Mouse (Mus musculus) forebrain, embryonic 14.5 days (tissue): ENCODE data around the gene Scn10a. TPM values are rescaled to one million over a fixed set of nuclear protein-coding genes. Genes with fewer than 3 reads are reported as not detected.
A peak's percentile ranks its signal among the peaks of the same experiment; 100 is the strongest.

Source experiments
- ATAC-seq: fragments of 200-750 bp; cut with Nextera tagmentation; 2 replicates; pipeline ENCODE4 v1.8.0; 2017; ENCODE audit warnings: mild to moderate bottlenecking, moderate library complexity
- DNase-seq: peaks from one replicate; pipeline ENCODE4 v3.0.0-alpha.2; 2015; ENCODE audit warnings: low spot score
- H3K27ac ChIP-seq: fragments of 300-500 bp; sonication (generic); 2 replicates; pipeline ENCODE4 v1.5.1; 2014; ENCODE audit warnings: low read depth, mild to moderate bottlenecking, control low read depth, low read length, moderate library complexity
- H3K27me3 ChIP-seq: fragments of 300-500 bp; sonication (generic); replicated peaks from 2 replicates; pipeline ENCODE4 v1.6.1; 2014; ENCODE audit warnings: low read length, control low read depth, mixed read lengths; ENCODE audit not compliant: control insufficient read depth, insufficient read depth
- H3K36me3 ChIP-seq: fragments of 300-500 bp; sonication (generic); 2 replicates; pipeline ENCODE4 v1.6.1; 2014; ENCODE audit warnings: low read length, control low read depth; ENCODE audit not compliant: control insufficient read depth, insufficient read depth
- H3K4me1 ChIP-seq: fragments of 300-500 bp; sonication (generic); 2 replicates; pipeline ENCODE4 v1.6.1; 2014; ENCODE audit warnings: antibody characterized with exemption, low read length, control low read depth; ENCODE audit not compliant: control insufficient read depth, insufficient read depth
- H3K4me2 ChIP-seq: fragments of 300-500 bp; sonication (generic); 2 replicates; pipeline ENCODE4 v1.6.1; 2014; ENCODE audit warnings: mild to moderate bottlenecking, control low read depth, low read length
- H3K4me3 ChIP-seq: fragments of 300-500 bp; sonication (generic); 2 replicates; pipeline ENCODE4 v1.5.1; 2014; ENCODE audit warnings: low read depth, low read length, control low read depth
- H3K9ac ChIP-seq: fragments of 300-500 bp; sonication (generic); 2 replicates; pipeline ENCODE4 v1.6.1; 2014; ENCODE audit warnings: mild to moderate bottlenecking, low read length, control low read depth, moderate library complexity
- H3K9me3 ChIP-seq: fragments of 300-500 bp; sonication (generic); replicated peaks from 2 replicates; pipeline ENCODE4 v1.6.1; 2016; ENCODE audit warnings: low read length, control low read depth, mixed read lengths; ENCODE audit not compliant: control insufficient read depth
- WGBS: fragments of 180-500 bp; shearing (Covaris S2); extraction: QIAGEN DNeasy Blood & Tissue Kit; methylation state at CpG from one replicate; pipeline ENCODE4 v1.1.7; 2014; 5-methylcytosine and 5-hydroxymethylcytosine counted together
- polyA plus RNA-seq: library from polyadenylated mRNA; unstranded; fragments of >200 nt; fragmentation: Nextera tagmentation; extraction: Ambion mirVana; gene quantifications from 2 replicates; pipeline ENCODE4 v1.2.1, GENCODE M21; 2014

The Scn10a gene
- polyA plus RNA-seq, 1 experiment from 2014 or later = 0.11 TPM

DNA sequence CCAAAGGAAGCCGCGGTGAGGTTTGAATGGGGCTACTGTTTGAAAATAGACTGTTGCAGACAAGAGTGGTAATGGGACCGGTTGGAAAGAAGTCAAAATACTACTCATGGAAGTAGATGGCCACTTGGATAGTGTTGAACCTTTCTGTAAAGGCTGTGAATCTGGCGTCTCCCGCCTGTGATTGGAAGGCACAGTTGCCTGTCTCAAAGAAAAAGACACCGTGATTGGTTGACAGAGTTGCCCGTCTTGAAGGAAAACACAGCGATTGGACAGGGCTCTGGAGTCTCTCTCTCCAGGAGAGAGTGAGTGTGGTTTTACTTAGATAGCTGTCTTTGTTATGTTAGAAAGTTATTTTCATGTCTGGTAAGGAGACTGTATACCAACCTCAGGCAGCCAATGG is 121.8 kb downstream of the Scn10a start:
- Histone ChIP-seq H3K36me3 (no peaks in the 10 kb centered on the region), H3K4me1 (no peaks in the 10 kb centered on the region), H3K9ac (no peak overlapping the region), H3K9me3 (no peaks in the 10 kb centered on the region), H3K27me3 (no peaks in the 10 kb centered on the region), H3K4me3 (no peak overlapping the region), H3K4me2 (no peak overlapping the region), H3K27ac (no peak overlapping the region)
- ATAC-seq (no peak), DNase-seq (no peak)
- WGBS = 82% methylated on average over 8 of the region's 8 CpGs

- DNase-seq (no peak), ATAC-seq (no peak)
- Histone ChIP-seq H3K4me1 (no peaks in the 10 kb centered on the region), H3K27me3 (no peaks in the 10 kb centered on the region), H3K36me3 (no peaks in the 10 kb centered on the region), H3K4me3 (no peak overlapping the region), H3K4me2 (no peak overlapping the region), H3K27ac (no peak overlapping the region), H3K9ac (no peak overlapping the region), H3K9me3 (no peaks in the 10 kb centered on the region)
- WGBS = 89% methylated on average over 8 of the region's 8 CpGs
These were observed 129.5 kb downstream of the Scn10a start for GRCm38 (mm10) chr9:119589592-119589991.

GRCm38 (mm10) chr9:119588763-119589449 is 130.2 kb downstream of the Scn10a start:
- no peaks in the 10 kb centered on the region for H3K4me1 ChIP-seq
- no peak overlapping the region for H3K9ac ChIP-seq
- no peak overlapping the region for H3K27ac ChIP-seq
- no peak overlapping the region for H3K4me2 ChIP-seq
- no peaks in the 10 kb centered on the region for H3K36me3 ChIP-seq
- H3K4me3 ChIP-seq = no peak overlapping the region
- no peak for ATAC-seq
- DNase-seq = no peak
- 46% methylated on average over 26 of the region's 26 CpGs for WGBS
- no peaks in the 10 kb centered on the region for H3K27me3 ChIP-seq
- H3K9me3 ChIP-seq = no peaks in the 10 kb centered on the region

- WGBS = 1% methylated on average over 6 of the region's 6 CpGs
- Histone ChIP-seq H3K27me3 (peaks cover 35% of the 10 kb centered on the region), H3K9me3 (no peaks in the 10 kb centered on the region), H3K36me3 (no peaks in the 10 kb centered on the region), H3K27ac (no peak overlapping the region), H3K4me2 (no peak overlapping the region), H3K4me3 (no peak overlapping the region), H3K9ac (no peak overlapping the region), H3K4me1 (peaks cover 4% of the 10 kb centered on the region; the same call in 1 of the 2 replicates)
- DNase-seq = peak; percentile 81
- ATAC-seq = peak; percentile 55; the same call in 1 of the 2 replicates
These were observed 138.5 kb downstream of the Scn10a start for GRCm38 (mm10) chr9:119580668-119581067.

DNA sequence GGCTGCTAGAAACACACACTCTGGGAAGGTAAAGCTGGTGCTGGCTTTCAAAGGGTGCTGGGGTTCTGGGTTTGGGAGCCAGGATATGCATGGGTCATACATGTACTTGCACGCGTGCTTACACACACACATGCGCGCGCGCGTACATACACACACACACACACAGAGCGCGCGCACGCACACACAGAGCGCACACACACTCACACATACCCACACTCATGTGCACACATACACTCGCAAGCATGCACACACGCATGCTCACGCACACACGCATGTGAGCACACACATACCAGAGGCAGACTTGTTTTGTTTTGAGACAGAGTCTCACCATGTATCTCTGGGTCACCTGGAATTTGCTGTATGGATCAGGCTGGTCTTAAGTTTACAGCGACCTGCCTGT is 138.9 kb downstream of the Scn10a start:
- H3K4me2 ChIP-seq = no peak overlapping the region
- H3K36me3 ChIP-seq = no peaks in the 10 kb centered on the region
- 91% methylated on average over 17 of the region's 17 CpGs for WGBS
- H3K9ac ChIP-seq = no peak overlapping the region
- no peaks in the 10 kb centered on the region for H3K9me3 ChIP-seq
- H3K27me3 ChIP-seq = peaks cover 35% of the 10 kb centered on the region
- H3K4me1 ChIP-seq = peaks cover 4% of the 10 kb centered on the region; the same call in 1 of the 2 replicates
- H3K4me3 ChIP-seq = no peak overlapping the region
- DNase-seq (no peak), ATAC-seq (no peak)
- H3K27ac ChIP-seq = no peak overlapping the region

DNA sequence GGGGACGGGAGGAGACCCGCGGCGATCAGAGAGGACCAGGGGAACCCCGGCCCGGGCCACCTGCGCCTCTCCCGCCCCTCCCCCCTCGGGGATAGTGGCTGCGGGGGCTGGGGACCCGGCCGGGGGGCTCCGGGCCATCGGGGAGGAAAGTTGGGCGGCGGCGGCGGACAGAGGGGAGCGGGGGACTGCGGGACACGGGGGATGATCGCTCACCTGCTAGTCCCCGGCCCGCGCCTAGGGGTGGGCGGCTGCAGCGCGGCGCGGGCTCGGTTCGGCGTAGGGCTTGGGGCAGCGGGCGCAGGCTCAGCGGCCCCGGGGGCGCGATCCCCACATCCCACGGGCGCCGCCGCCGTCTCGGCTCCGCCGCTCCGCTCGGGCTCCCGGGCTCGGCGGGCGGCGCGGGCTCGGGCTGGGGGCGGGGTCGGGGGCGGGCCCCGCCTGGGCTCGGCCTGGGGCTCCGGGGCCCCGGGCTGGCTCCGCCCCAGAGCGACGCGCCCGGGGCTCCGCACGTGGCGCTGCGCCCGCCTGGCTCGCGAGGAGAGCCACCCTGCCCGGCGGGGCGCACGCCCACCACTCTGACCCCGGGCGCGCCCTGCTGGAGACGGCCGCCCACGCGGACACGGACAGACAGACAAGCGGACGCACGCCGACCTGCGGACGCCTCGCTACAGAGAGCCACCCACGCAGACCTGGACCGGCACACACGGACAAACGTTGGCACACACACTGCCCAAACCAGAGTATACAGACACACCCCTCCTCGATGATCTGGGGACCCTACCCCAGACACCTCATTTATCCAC is 140.3 kb downstream of the Scn10a start, which contains the start of gene Scn5a:
Gene Scn5a (minus strand): TSS at position 381 of the 803 bp plus-strand sequence.
- no peaks in the 10 kb centered on the region for H3K36me3 ChIP-seq
- WGBS = 1% methylated on average over 58 of the region's 99 CpGs
- peak within 1 kb of the TSS; percentile 71 for H3K9ac ChIP-seq
- peaks cover 4% of the 10 kb centered on the region; the same call in 1 of the 2 replicates for H3K4me1 ChIP-seq
- ATAC-seq = peak; percentile 80
- H3K4me3 ChIP-seq = peak within 1 kb of the TSS; percentile 55
- no peaks in the 10 kb centered on the region for H3K9me3 ChIP-seq
- H3K27ac ChIP-seq = no peak within 1 kb of the TSS; the same call in 1 of the 2 replicates
- H3K27me3 ChIP-seq = peaks cover 40% of the 10 kb centered on the region
- H3K4me2 ChIP-seq = peak within 1 kb of the TSS; percentile 98
- DNase-seq = peak; percentile 33

DNA sequence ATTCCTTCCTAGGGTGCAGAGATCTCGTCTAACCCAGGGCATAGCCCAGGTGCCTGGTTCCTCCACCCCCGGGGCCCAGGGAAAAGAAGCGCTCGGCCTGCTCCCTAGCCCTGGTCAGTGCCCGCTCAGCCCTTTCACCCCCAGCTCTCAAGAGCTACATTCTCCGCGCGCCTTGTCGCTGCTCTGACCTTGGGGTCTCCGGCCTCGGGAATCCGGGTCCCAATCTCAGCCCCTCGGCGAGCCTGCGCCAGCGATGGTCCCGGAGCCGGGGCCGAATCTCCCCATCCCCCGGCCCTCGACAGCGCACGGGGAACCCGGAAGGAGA is 140.8 kb downstream of the Scn10a start:
- Histone ChIP-seq H3K27ac (no peak overlapping the region), H3K9me3 (no peaks in the 10 kb centered on the region), H3K9ac (peak overlapping the region; percentile 71), H3K36me3 (no peaks in the 10 kb centered on the region), H3K4me1 (peaks cover 7% of the 10 kb centered on the region), H3K4me3 (peak overlapping the region; percentile 55), H3K27me3 (peaks cover 40% of the 10 kb centered on the region), H3K4me2 (peak overlapping the region; percentile 98)
- under 1% methylated on average over 24 of the region's 24 CpGs for WGBS
- ATAC-seq (peak; percentile 40), DNase-seq (no peak)

GRCm38 (mm10) chr9:119576977-119577376 is 142.1 kb downstream of the Scn10a start:
- H3K27me3 ChIP-seq = peaks cover 40% of the 10 kb centered on the region
- H3K27ac ChIP-seq = no peak overlapping the region
- ATAC-seq (no peak), DNase-seq (no peak)
- no peak overlapping the region for H3K4me3 ChIP-seq
- no peaks in the 10 kb centered on the region for H3K9me3 ChIP-seq
- no peak overlapping the region for H3K9ac ChIP-seq
- WGBS = 93% methylated on average over 2 of the region's 2 CpGs
- H3K36me3 ChIP-seq = no peaks in the 10 kb centered on the region
- no peak overlapping the region for H3K4me2 ChIP-seq
- H3K4me1 ChIP-seq = peaks cover 19% of the 10 kb centered on the region

- DNase-seq (no peak), ATAC-seq (no peak)
- WGBS = 65% methylated on average over 9 of the region's 9 CpGs
- Histone ChIP-seq H3K9me3 (no peaks in the 10 kb centered on the region), H3K4me2 (no peak overlapping the region), H3K4me1 (peaks cover 30% of the 10 kb centered on the region), H3K9ac (no peak overlapping the region), H3K27ac (no peak overlapping the region), H3K27me3 (peaks cover 40% of the 10 kb centered on the region), H3K36me3 (no peaks in the 10 kb centered on the region), H3K4me3 (no peak overlapping the region)
These were observed 143.4 kb downstream of the Scn10a start for GRCm38 (mm10) chr9:119575732-119576131.
